Mouse (Mus musculus) kidney, adult 11 months (tissue): ENCODE measurements at regions not wholly inside any gene's neighbourhood (a gene's known extent, or its start where the extent isn't known, plus 50 kb on each side); places are given as distances from the start of the nearest gene placed in this dataset.

ENCODE experiments used
- DNase-seq: peaks from one replicate; pipeline ENCODE4 v3.0.0; 2022

GRCm38 (mm10) chr2:128503136-128503935, 87.7 kb upstream of the Spdye4c start:
- no peak for DNase-seq

GRCm38 (mm10) chr2:128507591-128508243, 83.3 kb upstream of the Spdye4c start:
- peak; percentile 8 for DNase-seq

- DNase-seq = no peak
Observed at GRCm38 (mm10) chr2:128508244-128508605, 82.8 kb upstream of the Spdye4c start.

- DNase-seq = no peak
Observed at GRCm38 (mm10) chr2:128511291-128511690, 79.7 kb upstream of the Spdye4c start.

GRCm38 (mm10) chr2:128512852-128513251, 78.2 kb upstream of the Spdye4c start:
- no peak for DNase-seq

DNA sequence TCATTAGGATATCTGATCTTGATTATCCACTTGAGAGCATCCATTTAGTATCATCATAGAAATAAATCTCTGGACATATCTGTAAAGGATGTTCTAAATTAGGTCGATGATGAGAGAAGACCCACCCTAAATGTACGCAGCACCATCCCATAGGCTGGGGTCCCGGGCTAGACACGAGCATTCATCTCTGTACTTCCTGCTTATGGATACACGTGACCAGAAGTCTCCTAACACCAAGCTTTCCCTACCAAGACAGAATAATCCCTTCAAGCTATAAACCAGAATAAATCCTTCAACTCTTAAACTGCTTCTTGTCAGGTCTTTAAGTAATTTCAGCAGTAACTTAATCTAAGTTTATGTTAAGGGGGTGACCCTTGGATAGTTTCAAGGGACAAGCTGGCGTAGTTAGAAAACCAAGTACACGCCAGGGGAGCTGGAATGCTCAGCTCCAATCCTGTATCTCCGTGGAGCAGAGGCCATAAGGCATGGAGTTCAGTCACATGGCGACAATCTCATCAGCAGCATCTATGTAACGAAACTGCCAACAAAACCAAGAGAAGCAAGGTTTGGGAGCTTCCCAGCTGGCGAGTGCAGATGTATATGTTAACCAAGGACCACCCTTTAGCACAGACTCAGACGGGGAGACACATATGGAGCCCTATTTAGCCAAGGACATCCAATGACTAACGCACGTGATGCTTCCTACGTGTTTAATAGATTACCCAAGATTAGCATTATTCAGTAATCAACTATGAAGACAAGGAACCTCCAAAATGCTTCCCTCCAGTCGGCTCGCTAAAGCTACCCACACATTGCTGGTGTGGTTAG, 76.3 kb upstream of the Spdye4c start:
- no peak for DNase-seq

- DNase-seq = no peak
Observed at GRCm38 (mm10) chr2:128515701-128516100, 75.3 kb upstream of the Spdye4c start.

- DNase-seq = no peak
Observed at GRCm38 (mm10) chr2:128516694-128517093, 74.3 kb upstream of the Spdye4c start.

GRCm38 (mm10) chr2:128518142-128518541, 72.9 kb upstream of the Spdye4c start:
- DNase-seq = no peak

DNA sequence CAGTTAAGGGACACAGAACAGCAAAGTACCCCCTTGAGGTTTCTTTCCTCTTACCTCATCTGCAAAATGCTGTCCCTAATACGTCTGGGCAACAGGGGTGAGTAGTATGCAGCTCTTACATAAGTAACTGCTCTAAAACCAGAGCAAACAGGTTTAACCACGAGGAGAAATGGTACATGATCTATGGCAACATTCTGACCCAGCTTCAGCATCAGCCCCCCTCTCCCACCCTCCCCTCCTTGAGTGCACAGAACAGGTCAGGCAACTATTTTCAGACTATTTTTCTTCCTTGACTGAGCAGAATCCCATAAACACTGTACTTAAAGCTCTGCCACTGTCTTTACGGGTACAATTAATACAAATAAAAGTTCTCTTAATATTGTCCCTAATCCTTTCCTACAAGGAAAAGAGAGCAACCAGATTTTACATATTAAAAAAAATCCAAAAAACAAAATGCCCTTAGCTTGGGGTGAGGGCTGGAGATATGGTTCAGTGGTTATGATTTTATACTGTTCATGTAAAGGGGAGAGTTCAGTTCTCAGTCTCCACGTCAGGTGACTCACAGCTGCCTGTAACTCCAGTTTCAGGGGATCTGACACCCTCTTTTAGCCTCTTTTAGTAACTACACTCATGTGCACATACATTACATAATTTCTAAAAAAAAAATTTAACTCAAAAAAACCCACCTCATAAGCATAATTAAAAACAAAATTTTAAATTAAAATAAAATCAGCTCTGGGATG, 69.1 kb upstream of the Spdye4c start:
- no peak for DNase-seq

GRCm38 (mm10) chr2:128523425-128524108, 67.4 kb upstream of the Spdye4c start:
- no peak for DNase-seq

- no peak for DNase-seq
Observed at GRCm38 (mm10) chr2:128526100-128526499, 64.9 kb upstream of the Spdye4c start.

- DNase-seq = no peak
Observed at GRCm38 (mm10) chr2:128526883-128527344, 64.1 kb upstream of the Spdye4c start.

DNA sequence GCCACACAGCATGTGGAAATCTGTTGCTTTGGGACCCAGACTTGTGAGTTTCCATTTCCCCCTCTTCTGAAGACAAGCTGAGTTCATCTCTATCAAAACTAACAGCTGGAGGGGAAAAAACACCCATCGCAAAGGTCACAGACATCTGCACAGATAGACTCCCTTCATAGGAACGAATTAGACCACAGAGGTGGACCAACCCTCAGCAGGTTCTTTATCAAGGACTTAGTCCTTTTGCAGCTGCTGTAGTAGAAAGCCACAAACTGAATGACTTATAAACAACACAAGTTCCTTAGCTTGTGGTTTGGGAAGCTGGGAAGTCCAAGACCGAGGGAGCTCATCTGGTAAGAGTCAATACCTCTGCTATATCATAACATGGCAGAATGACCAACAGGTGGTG, 54.7 kb upstream of the Spdye4c start:
- no peak for DNase-seq

- DNase-seq = no peak
Observed at GRCm38 (mm10) chr2:128537425-128537824, 53.6 kb upstream of the Spdye4c start.

- no peak for DNase-seq
Observed at GRCm38 (mm10) chr2:128538736-128539135, 52.3 kb upstream of the Spdye4c start.
